Mouse (Mus musculus) kidney, embryonic 15.5 days (tissue): ENCODE measurements around the gene Sycp2. TPM values are rescaled to one million over a fixed set of nuclear protein-coding genes. Genes with fewer than 3 reads are reported as not detected.

Experiments used
- ATAC-seq: fragments of 200-750 bp; cut with Nextera tagmentation; replicated peaks from 2 replicates; pipeline ENCODE4 v1.8.0; 2017; ENCODE audit warnings: moderate TSS enrichment; ENCODE audit not compliant: low FRiP score
- H3K27ac ChIP-seq: fragments of 300-500 bp; sonication (generic); 2 replicates; pipeline ENCODE4 v1.5.1; 2015; ENCODE audit warnings: mild to moderate bottlenecking, inconsistent platforms
- H3K27me3 ChIP-seq: fragments of 300-500 bp; sonication (generic); 2 replicates; pipeline ENCODE4 v1.6.1; 2015; ENCODE audit warnings: inconsistent platforms
- H3K36me3 ChIP-seq: fragments of 300-500 bp; sonication (generic); 2 replicates; pipeline ENCODE4 v1.6.1; 2015; ENCODE audit warnings: inconsistent platforms
- H3K4me1 ChIP-seq: fragments of 300-500 bp; sonication (generic); 2 replicates; pipeline ENCODE4 v1.6.1; 2015; ENCODE audit warnings: inconsistent platforms
- H3K4me2 ChIP-seq: fragments of 300-500 bp; sonication (generic); 2 replicates; pipeline ENCODE4 v1.6.1; 2015; ENCODE audit warnings: moderate library complexity, mild to moderate bottlenecking, inconsistent platforms
- H3K4me3 ChIP-seq: fragments of 300-500 bp; sonication (generic); replicated peaks from 2 replicates; pipeline ENCODE4 v1.5.1; 2015; ENCODE audit warnings: mild to moderate bottlenecking, inconsistent platforms
- H3K9ac ChIP-seq: fragments of 300-500 bp; sonication (generic); 2 replicates; pipeline ENCODE4 v1.6.1; 2015; ENCODE audit warnings: mild to moderate bottlenecking, inconsistent platforms
- H3K9me3 ChIP-seq: fragments of 300-500 bp; sonication (generic); replicated peaks from 2 replicates; pipeline ENCODE4 v1.6.1; 2016; ENCODE audit warnings: inconsistent platforms
- WGBS: fragments of 180-500 bp; shearing (Covaris S2); methylation state at CpG from one replicate; pipeline ENCODE4 v1.1.7; 2015; ENCODE audit warnings: mixed read lengths; 5-methylcytosine and 5-hydroxymethylcytosine counted together
- polyA plus RNA-seq: library from polyadenylated mRNA; unstranded; fragments of >200 nt; fragmentation: Nextera tagmentation; extraction: Ambion mirVana; gene quantifications from 2 replicates; pipeline ENCODE4 v1.2.1, GENCODE M21; 2015

Gene Sycp2
- polyA plus RNA-seq = 0.04 and 0.17 TPM in 2 replicates

GRCm38 (mm10) chr2:178407053-178407815 is at the start of gene Sycp2:
Gene Sycp2 (minus strand): TSS chr2:178407685.
- 82% methylated on average over 52 of the region's 52 CpGs for WGBS

GRCm38 (mm10) chr2:178454664-178455516 is 47.4 kb upstream of the Sycp2 start:
- Histone ChIP-seq H3K27me3 (no peaks in the 10 kb centered on the region), H3K4me3 (no peak overlapping the region), H3K4me2 (peak overlapping the region; percentile 40), H3K9ac (no peak overlapping the region), H3K27ac (peak overlapping the region; percentile 88), H3K4me1 (peaks cover 17% of the 10 kb centered on the region), H3K9me3 (no peaks in the 10 kb centered on the region), H3K36me3 (no peaks in the 10 kb centered on the region)
- ATAC-seq = peak; percentile 90
- 3% methylated on average over 17 of the region's 17 CpGs for WGBS

More at GRCm38 (mm10) chr2:178407053-178407815, at the start of gene Sycp2:
- H3K4me3 ChIP-seq = no peak within 1 kb of the TSS
- H3K27ac ChIP-seq = no peak within 1 kb of the TSS
- H3K9me3 ChIP-seq = no peaks in the 10 kb centered on the region
- H3K27me3 ChIP-seq = peaks cover 11% of the 10 kb centered on the region
- no peak within 1 kb of the TSS for H3K9ac ChIP-seq
- peak; percentile 33 for ATAC-seq
- H3K36me3 ChIP-seq = no peaks in the 10 kb centered on the region
- H3K4me2 ChIP-seq = no peak within 1 kb of the TSS
- 0 out of 2 replicates have a peak, but pooled peaks cover 3% of the 10 kb centered on the region for H3K4me1 ChIP-seq

DNA sequence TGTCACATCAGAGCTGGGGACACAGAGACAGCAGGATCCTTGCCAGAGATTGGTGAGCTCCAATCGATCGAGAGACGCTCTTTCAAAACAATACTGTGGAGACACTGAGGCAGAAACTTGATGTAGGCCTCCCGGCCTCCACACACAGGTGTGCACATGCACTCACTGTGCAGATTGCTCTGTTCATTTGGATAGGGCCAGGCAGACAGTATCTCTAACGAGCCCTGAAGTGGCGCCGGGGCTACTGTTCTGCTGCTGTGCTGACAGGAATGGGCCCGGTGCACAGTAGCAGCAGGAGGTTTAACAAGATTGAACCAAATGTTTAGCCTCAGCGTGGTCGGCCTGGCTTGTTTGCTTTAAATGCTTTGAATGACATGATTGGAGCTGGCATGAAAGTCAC is 43.5 kb upstream of the Sycp2 start:
- H3K4me1 ChIP-seq = peaks cover 17% of the 10 kb centered on the region
- no peaks in the 10 kb centered on the region for H3K36me3 ChIP-seq
- no peak overlapping the region for H3K27ac ChIP-seq
- no peak overlapping the region for H3K4me3 ChIP-seq
- no peak overlapping the region for H3K9ac ChIP-seq
- no peaks in the 10 kb centered on the region for H3K9me3 ChIP-seq
- no peak for ATAC-seq
- H3K4me2 ChIP-seq = no peak overlapping the region
- WGBS = 71% methylated on average over 10 of the region's 10 CpGs
- no peaks in the 10 kb centered on the region for H3K27me3 ChIP-seq

DNA sequence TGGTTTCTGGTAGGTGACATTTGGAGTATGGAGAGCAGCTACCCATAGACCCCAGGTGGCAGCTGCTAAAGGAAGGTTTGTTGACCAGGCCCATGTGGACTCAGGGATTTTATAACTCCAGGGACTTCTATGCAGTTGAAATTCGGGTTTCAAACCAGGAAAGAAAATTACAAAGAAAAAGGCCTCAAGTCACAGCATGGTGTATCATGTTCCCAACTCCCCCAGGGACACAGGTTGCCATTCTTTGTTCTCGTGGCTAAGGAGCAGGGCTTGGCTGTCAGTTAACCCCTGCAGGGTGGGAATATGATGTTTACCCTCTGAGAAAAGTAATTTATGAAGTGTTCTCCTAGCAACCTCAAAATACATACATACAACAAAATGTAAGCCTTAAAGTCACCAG is 42.8 kb upstream of the Sycp2 start:
- Histone ChIP-seq H3K9ac (no peak overlapping the region), H3K4me2 (no peak overlapping the region), H3K4me3 (no peak overlapping the region), H3K27ac (no peak overlapping the region), H3K27me3 (no peaks in the 10 kb centered on the region), H3K9me3 (no peaks in the 10 kb centered on the region), H3K36me3 (no peaks in the 10 kb centered on the region), H3K4me1 (peaks cover 12% of the 10 kb centered on the region)
- 9% methylated on average over 2 of the region's 2 CpGs for WGBS
- no peak for ATAC-seq

GRCm38 (mm10) chr2:178449386-178449785 is 41.9 kb upstream of the Sycp2 start:
- Histone ChIP-seq H3K4me3 (no peak overlapping the region), H3K9me3 (no peaks in the 10 kb centered on the region), H3K4me2 (no peak overlapping the region), H3K4me1 (peaks cover 4% of the 10 kb centered on the region), H3K27ac (no peak overlapping the region), H3K36me3 (no peaks in the 10 kb centered on the region), H3K9ac (no peak overlapping the region), H3K27me3 (no peaks in the 10 kb centered on the region)
- WGBS = 73% methylated on average over 4 of the region's 4 CpGs
- ATAC-seq = no peak

DNA sequence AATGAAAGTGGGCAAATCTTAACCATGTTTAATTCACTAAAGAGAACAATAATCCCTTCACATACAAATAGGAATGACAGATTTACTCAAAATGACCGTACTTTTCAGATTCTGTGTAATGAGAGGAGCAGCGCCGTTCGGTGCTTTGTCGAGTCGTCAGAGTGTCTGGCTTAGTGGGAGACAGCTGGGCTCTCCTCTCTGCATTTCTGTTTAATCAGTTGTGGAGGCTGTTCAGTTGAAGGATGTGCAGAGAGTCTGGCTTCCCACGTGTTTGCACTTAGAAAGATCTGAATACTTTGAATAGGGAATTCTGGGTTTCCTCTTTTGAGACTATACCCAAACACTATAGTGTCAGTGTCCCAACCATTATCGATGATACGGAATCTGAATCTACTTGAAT is 29.8 kb upstream of the Sycp2 start:
- no peak for ATAC-seq
- 68% methylated on average over 9 of the region's 9 CpGs for WGBS
- H3K27me3 ChIP-seq = no peaks in the 10 kb centered on the region

DNA sequence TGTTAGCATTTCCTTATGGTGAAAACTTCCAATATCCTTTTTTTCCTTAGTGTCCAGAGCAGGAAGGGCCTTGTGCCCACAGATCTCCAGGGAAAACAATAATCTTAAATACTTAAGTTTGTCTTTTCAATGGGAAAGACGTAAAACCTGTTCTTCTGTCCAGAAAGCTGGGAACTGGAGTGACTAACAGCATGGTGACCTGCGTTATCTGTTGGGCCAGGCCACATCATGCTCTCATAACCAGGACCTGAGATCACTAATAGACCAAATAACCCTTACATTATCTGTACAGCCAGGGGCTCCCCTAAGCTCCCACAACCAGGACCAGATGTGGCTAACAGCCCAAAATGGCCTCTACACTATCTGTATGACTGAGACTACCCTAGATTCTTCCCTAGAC is 26.4 kb upstream of the Sycp2 start:
- H3K27me3 ChIP-seq = no peaks in the 10 kb centered on the region
- no peaks in the 10 kb centered on the region for H3K36me3 ChIP-seq
- H3K4me1 ChIP-seq = peaks cover 10% of the 10 kb centered on the region
- H3K4me2 ChIP-seq = no peak overlapping the region
- H3K9me3 ChIP-seq = no peaks in the 10 kb centered on the region
- no peak overlapping the region for H3K9ac ChIP-seq
- H3K4me3 ChIP-seq = no peak overlapping the region
- no peak for ATAC-seq
- H3K27ac ChIP-seq = no peak overlapping the region
- WGBS = 86% methylated on average over 2 of the region's 2 CpGs

More for the DNA sequence above, 29.8 kb upstream of the Sycp2 start:
- Histone ChIP-seq H3K27ac (no peak overlapping the region), H3K36me3 (no peaks in the 10 kb centered on the region), H3K4me2 (no peak overlapping the region), H3K9ac (no peak overlapping the region), H3K4me1 (no peaks in the 10 kb centered on the region), H3K9me3 (no peaks in the 10 kb centered on the region), H3K4me3 (no peak overlapping the region)

- H3K27me3 ChIP-seq = no peaks in the 10 kb centered on the region
- H3K4me1 ChIP-seq = peaks cover 10% of the 10 kb centered on the region
- H3K27ac ChIP-seq = no peak overlapping the region
- H3K4me2 ChIP-seq = no peak overlapping the region
- no peak overlapping the region for H3K4me3 ChIP-seq
- H3K9ac ChIP-seq = no peak overlapping the region
- no peak for ATAC-seq
- 80% methylated on average over 2 of the region's 2 CpGs for WGBS
- no peaks in the 10 kb centered on the region for H3K36me3 ChIP-seq
- H3K9me3 ChIP-seq = no peaks in the 10 kb centered on the region
These were observed 26.0 kb upstream of the Sycp2 start for GRCm38 (mm10) chr2:178433495-178433894.

DNA sequence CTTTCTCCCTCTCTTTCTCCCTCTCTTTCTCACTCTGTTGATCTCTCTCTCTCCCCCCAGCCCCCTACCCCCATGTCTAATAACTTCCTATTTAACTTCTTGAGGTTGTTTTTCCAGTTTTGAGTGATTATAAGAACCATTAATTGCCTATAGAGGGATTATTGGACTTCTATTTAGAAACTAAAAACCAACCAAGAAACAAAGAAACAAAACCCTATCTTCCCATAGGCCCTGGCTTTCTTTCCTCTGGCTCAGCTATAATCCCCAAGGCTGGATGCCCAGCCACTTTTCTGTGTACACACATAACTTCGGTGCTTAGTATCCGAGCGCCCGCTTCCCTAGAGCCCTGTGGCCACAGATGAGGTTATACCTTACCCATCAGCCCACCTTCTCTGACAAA is 22.7 kb upstream of the Sycp2 start, which contains the start of gene Cdh26:
Gene Cdh26, plus strand, starts transcription at position 301 of the 400 bp plus-strand sequence.
- Histone ChIP-seq H3K36me3 (no peaks in the 10 kb centered on the region), H3K9ac (no peak within 1 kb of the TSS), H3K9me3 (no peaks in the 10 kb centered on the region), H3K27me3 (no peaks in the 10 kb centered on the region), H3K4me1 (peaks cover 10% of the 10 kb centered on the region), H3K4me2 (no peak within 1 kb of the TSS), H3K27ac (no peak within 1 kb of the TSS), H3K4me3 (no peak within 1 kb of the TSS)
- no peak for ATAC-seq
- 93% methylated on average over 4 of the region's 4 CpGs for WGBS

DNA sequence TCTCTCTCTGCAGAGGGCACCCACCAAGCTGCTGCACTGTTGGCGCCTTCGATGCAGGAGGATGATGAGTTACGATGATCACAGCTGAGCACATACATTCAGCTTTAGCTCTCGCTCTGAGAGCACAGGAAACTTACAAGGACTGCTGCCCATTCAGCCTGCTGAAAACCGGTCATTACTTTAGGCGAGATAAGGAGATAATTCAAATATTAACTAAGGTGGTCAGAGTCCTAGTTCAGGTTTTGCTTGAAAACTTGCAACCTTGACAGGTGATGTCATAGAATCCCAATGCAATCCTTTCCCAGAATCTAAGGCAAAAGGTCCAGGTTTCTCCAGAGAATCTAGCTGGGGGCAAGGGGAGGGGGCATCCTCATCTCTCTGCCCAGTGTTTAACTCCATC is 21.9 kb upstream of the Sycp2 start:
- H3K9ac ChIP-seq = no peak overlapping the region
- no peaks in the 10 kb centered on the region for H3K36me3 ChIP-seq
- no peaks in the 10 kb centered on the region for H3K9me3 ChIP-seq
- peaks cover 10% of the 10 kb centered on the region for H3K4me1 ChIP-seq
- WGBS = 62% methylated on average over 6 of the region's 6 CpGs
- no peak overlapping the region for H3K27ac ChIP-seq
- ATAC-seq = no peak
- no peak overlapping the region for H3K4me3 ChIP-seq
- H3K4me2 ChIP-seq = no peak overlapping the region
- no peaks in the 10 kb centered on the region for H3K27me3 ChIP-seq

DNA sequence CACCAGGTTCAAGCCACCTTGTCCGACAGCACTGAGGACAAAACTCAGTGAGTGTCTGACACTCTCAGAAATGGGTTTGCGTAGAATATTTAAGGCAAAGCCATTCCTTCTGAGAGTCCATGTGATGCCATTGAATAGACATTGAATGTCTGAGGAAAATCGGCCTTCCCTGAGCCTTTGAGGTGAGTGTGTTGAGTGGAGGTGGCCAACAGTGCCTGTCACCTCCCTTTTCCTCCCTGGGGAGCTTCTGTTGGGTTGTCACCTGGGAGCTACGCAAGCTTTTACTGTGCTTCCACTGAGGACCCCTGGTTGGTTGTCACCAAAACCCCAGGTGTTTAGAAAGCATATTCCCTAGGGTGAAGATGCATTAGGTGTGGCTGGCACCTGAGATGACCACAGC is 21.2 kb upstream of the Sycp2 start:
- Histone ChIP-seq H3K9me3 (no peaks in the 10 kb centered on the region), H3K36me3 (no peaks in the 10 kb centered on the region), H3K9ac (no peak overlapping the region), H3K27me3 (no peaks in the 10 kb centered on the region), H3K4me2 (no peak overlapping the region), H3K4me1 (peaks cover 10% of the 10 kb centered on the region), H3K27ac (no peak overlapping the region), H3K4me3 (no peak overlapping the region)
- whole genome bisulfite sequencing = 85% methylated on average over 4 of the region's 4 CpGs
- no peak for ATAC-seq

DNA sequence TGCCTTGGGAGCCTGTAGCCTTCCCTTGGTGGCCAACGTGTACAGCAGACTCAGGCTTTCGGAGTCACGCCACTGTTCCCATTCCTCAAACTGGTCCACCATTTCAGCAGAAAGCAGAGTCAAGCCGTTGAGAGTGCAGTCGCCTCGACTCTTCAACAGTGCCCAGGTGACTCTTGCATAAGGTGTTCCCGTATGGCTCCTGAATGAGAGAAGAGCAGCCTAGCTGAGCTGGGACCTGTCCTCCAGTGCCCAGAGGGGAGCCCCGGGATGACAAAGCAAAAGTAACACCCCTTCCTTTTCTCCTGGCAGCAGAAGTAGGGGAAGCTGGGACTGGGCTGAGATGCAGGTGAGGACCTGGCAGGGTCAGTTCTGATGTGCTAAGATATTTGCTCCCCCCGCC is 20.7 kb upstream of the Sycp2 start:
- 66% methylated on average over 9 of the region's 9 CpGs for WGBS
- Histone ChIP-seq H3K4me3 (no peak overlapping the region), H3K9ac (no peak overlapping the region), H3K27me3 (no peaks in the 10 kb centered on the region), H3K9me3 (no peaks in the 10 kb centered on the region), H3K4me1 (peaks cover 10% of the 10 kb centered on the region), H3K4me2 (no peak overlapping the region), H3K27ac (no peak overlapping the region), H3K36me3 (no peaks in the 10 kb centered on the region)
- no peak for ATAC-seq
